Mouse (Mus musculus): ENCODE measurements around the gene Rgmb.

DNA sequence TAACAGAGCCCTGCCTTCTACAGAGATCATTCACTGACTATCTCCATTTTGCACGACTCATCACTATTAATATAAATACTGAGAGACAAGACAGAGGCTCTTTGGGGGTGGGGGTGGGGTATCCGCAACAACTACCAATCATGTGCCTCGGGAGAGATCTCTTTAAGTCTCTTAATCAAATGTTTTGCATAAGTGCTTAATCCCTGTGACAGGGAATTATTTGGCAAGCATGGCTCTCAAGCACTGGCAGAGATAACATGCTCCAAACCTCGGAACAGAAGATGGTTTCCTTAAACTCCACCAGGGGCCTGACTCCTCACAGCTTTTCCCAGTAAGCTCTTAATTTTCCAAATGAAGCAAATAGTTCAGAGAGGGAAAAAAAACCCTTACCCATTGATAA lies 22.8 kb downstream of the Rgmb start:
- TF ChIP-seq CTCF (IDR thresholded peaks at IDR 0.05; ENCODE audit: low read depth) (no peak), EP300 (IDR thresholded peaks at IDR 0.05; ENCODE audit: low read depth) (no peak)

All from heart, postnatal 0 days (tissue).